Mouse (Mus musculus) yolk sac, embryonic 10.5 days (tissue): ENCODE measurements around the gene Smtnl1.
A peak's percentile ranks its signal among the peaks of the same experiment; 100 is the strongest.

Experiments used
- DNase-seq: peaks from one replicate; pipeline ENCODE4 v3.0.0-alpha.2; 2017; ENCODE audit warnings: low spot score

The Smtnl1 gene

DNA sequence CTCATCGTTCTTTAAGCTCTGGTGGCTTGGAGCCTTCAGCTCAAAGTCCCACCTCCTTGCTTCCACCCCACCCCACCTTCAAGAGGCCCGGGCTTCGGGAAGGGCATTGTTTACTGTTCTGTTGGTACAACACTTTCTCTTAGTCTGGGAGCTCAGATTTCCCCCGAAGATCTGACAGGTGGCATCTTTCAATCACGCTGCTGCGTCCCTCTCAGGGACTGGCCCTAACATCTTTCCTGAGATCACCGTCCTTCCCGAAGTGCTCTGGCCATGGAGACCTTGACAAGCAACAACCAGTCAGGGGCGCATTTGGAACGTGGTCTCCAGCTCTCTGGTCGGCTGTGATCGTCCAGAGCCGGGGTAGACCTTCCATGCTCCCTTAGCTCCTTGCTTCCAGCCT lies at the start of gene Smtnl1:
Gene Smtnl1 (minus strand): TSS at position 101 of the 400 bp plus-strand sequence.
- no peak for DNase-seq

DNA sequence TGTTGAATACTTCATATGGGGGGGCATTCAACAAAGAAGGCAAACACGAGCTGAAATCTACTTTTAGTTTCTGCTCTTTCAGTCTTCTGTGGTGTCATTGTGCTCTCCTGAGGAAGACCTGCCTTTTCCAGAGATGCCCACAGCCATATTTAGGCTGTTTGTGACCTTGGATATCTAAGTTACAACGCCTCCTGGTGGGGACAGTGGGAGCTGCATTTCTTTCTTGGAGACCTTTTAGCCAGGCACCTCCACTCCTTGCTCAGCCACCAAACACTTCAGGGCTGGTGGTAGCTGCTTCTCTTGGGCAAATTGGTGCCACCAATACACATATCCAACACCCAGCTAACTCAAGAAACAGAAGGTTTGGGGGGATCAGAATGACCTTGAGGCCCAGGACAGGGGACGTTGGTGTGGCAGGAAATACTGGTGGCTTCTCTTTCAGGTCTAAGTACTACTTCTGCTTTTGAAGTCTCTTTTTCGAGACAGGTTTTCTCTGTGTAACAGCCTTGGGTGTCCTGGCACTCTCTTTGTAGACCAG lies 48.2 kb upstream of the Smtnl1 start:
- no peak for DNase-seq

DNA sequence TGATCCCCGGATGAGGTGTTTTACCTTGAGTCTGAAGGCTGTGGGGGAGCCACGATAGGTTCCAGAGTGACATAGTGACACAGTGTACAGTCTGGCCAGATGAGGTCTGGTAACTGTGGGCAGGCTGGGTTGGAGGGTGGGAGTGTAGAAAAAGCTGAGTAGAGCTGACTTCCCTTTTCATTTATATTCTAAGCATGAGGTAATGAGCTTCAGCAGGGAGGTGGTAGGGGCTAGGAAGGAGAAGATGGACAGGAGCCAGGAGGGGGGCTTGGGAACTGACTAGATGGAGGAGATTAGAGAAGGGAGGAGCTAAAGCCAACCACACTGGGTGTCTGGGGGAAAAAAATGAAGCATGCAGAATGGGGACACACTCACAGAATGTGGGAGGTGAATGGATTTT lies 46.5 kb upstream of the Smtnl1 start:
- DNase-seq, result no peak

DNA sequence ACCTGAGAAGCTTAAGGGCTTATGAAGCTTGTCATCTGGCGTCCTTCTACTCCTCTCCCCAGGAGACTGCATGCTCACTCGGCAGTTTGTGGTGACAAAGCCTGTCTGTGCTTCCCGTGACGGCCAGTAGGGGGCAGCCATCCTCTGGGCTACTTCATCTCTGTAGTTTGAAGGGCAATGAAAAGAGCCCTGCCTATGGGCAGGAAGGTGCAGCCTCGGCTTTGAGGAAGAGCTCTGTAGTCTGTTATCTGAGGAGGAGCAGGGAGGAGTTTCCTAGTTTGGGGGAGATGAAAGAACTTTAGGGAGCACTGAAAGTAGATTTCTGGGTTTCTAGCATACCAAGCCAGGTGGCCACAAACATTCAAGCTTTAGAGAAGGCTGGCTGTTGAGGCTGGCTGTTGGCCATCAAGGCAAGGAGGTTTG lies 46.1 kb upstream of the Smtnl1 start:
- peak; percentile 36 for DNase-seq

DNA sequence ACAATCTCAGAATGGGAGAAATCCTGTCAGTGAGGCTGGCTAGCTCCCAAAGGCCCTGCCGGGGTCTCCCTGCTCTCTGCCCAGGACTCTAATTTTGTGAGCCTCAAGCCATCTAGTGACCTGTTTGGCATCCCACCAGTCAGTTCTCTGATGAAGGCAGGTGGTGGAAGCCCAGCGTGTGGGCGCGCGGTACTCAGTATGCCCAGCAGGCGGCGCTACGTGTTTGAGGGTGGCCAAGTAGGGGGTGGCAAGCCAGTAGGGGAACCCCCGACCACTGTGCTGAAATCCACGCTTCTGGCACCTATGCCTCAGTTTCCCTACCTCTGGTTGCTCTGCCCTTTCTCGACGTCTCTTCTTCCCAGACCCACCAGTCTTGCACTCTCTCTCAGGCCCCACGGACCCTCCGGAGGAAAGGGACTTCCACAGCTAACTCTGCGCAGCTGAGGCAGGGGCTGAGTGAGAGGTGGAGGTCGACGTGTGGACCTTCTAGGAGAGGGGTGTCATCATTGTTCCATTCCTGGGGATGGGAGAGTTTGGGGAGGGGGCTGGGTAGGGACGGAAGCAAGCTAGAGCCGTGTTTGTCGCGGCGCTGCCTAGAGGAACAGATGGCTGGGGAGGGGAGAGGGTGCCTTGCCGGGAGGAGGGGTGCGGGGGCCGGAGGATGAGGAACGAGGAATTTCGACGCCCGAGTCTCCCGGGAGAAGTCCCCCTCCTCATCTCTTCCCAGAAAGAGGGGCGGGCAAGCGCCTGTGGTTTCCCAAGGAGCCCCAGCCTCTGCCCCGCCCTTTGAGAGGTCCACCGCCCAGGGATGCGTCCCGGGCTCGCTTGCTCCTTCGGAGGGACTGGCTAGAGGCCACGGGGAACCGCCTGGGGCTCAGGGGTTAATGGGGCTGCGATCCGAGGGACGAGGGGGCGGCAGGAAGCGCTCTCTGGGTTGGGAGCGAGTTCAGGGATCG lies 43.4 kb upstream of the Smtnl1 start:
- DNase-seq, result peak; percentile 46

DNA sequence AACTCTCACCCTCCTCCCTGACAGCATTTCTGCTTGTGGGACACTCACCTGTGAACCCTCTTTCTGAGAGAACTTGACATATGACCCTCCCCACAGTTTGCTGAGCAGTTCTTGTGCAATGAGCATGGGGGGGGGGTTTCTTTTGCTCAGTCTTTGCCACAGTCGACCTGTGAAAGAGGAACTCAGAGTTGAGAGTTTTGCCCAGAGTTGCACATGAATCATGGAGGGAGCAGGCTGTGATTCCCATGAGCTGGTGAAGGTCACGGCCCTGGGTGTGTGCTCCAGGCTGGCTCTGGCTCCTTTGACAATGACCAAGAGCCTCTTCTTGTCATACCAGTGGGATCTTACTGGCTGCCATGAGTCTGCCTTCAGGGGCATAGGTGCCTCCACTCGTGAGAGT lies 39.8 kb upstream of the Smtnl1 start:
- DNase-seq, result no peak

DNA sequence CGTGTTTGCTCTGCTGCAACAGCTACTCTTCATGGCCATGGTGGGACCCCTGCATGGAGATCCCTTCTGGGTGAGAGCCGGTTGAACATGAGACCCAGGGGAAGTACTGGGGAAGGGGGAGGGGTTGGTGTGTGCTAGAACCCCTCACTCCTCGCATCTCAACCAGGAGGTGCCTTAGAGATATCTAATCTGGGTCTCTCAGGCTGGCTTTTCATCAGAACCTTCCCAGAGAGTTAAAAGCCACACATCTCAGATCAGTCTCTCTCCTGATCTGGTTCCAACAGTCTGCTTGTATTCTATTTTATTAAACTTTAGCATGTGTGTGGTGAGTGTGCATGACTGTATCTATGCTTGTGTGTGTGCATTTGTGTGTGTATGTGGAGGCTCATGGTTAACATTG lies 39.0 kb upstream of the Smtnl1 start:
- no peak for DNase-seq

DNA sequence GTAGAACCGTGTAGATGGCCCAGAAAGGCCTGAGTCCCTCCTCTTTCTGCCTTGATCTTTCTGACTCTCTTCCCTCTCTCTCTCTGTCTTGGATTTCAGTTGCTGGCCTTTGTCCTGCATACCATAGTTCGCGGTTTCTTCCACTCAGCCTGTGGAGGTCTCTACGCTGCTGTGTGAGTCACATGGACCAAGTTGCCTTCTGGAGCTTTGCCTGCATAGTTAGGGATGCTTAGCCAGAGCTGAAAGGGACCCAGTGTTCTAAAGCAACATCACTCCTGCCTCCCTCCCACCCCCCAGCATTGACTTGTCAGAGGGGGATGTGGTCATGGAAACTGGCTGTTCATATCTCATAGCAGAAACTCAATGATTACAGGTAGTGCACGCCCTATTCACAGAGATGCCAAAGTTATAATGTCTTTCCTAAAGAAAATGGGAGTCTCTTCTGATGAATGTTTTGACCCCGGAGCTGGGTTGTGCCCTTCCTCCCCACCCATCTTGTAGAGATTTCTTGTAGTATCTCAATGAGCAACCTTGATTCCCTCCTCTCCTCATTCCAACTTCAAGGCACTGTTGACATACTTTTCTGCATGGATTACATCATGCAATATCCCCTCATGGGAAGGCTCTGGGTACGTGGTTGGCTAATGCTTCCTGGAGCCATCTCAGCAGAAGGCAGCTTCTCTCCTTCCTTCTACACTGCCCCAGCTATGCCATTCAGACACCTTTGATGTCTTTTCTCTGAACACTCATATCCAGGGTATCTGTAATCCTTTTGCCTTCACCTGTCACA lies 37.7 kb upstream of the Smtnl1 start:
- DNase-seq, result no peak

DNA sequence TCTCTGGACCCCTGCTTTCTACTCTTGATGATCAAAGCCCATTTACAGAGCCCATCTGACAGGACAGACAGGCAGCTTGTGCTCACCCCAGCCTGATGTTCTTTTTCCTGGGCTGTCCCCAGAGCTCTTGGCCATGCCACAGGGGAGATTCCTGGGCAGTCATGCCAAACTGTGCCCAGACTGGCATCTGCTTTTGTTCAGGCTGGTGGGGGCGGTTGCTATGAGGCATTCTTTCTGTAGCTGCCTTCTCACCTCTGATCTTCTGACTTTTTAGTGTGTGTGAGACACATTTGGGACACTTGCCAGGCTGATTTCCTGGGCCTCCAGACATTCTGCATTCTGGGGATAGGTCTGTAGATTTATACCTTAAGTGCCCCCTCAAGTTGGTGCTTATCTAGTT lies 36.1 kb upstream of the Smtnl1 start:
- no peak for DNase-seq

DNA sequence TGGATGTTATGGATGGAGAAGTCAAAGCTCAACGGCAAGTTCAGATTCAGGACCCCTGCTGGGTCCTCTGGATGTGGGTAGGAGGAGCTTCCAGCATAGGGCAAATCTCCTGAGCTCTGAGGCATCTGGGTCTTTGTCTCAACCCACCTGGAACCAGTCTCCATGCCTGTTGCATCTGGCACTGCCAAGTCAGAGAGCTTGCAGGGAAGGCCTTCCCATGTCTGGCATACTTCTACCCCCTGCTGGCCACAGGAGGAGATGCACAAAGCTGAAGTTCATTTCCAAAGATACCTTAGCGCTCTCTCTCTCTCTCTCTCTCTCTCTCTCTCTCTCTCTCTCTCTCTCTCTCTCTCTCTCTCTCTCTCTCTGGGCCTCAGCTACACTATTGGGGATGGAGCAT lies 33.3 kb upstream of the Smtnl1 start:
- no peak for DNase-seq

DNA sequence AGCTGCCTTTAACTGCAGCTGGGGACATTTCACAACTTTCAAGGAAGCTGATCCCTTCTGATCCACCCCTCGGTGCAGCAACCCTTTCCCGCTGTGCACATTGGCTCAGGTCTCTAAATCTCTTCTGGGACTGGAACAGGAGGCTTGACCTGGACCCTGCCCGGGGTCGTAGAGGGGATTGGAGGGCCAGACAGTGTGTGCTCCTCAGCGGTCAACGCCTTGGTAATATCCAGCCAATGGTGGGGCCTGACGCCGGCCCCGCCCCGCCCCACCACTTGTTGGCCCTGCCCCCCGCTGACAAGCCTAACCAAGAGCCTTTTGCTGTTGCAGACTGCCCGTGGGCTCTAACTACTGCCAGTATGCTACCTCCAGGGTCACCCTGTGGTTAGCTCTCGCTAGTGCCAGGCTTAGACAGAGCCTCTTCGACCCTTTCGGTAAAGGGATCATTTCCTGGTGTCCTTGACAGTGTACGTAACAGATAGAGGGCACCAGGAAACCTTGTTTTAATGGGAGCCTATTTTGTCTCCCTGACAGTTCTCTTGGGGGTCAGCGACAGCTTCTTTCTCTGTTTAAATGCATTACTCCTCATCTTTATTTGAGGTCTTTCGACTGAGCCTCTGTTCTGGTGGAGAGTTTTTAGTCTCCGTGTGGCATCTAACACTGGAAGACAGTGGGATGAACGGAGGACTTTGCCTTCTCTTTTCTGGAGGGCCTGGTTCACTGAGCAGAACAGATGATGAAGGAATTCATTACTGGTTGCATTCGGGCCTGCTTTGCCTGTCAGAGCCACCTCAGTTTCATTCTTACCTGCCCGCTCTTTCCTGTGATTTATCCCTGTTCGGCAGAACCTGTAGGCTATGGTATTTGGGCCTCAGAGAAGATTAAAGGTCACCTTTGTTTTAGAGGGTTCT lies 28.9 kb upstream of the Smtnl1 start:
- peak; percentile 86 for DNase-seq

DNA sequence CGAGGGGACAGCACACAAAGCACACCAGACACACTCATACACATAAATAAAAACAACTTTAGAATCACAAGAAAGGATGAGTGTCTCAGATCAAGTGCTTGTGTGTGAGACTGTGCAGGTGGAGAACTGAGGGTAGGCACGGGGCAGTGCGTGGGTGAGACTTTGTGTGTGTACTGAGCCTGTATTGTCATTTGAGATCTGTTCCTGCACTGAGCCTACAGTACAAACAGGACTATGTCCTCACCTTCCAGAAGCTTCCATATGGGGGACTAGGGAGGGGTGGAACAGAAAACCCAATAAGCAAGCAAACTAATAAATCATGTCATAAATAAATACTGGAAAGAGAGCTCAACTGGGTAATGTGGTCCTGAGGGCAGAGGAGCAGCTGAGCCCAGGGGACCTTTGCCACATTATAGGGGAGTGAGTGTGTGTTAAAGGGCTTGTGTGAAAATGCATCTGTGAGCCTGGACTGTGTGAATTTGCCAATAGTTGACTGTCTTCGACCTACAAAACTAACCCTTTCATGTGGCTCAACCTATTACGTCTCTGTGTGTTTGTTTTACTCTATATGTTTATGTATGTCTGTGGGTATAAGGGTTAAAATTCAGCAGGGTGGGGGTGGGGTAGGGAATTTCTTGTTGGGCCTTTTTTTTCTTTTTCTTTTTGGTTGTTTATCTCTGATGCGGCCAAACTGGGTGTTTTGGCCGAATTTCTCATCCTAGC lies 28.1 kb upstream of the Smtnl1 start:
- DNase-seq, result no peak

DNA sequence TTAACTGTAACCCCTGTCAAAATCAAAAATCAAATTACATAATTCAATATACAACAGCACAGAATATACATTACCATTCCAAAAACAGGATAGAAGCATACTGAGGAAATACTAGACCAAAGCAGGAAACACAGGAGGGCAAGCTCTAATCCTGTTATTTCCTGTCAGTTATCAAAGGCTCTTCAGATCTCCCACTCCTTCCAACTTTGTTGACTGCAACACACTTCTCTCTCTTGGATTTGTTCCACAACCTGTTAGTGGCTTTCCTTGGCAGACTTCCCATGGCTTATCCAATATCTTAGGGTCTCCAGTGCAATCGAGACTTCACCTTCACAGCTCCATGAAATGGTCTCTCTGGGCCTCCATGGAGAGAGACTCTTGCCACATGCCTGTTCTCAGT lies 22.8 kb upstream of the Smtnl1 start:
- no peak for DNase-seq

DNA sequence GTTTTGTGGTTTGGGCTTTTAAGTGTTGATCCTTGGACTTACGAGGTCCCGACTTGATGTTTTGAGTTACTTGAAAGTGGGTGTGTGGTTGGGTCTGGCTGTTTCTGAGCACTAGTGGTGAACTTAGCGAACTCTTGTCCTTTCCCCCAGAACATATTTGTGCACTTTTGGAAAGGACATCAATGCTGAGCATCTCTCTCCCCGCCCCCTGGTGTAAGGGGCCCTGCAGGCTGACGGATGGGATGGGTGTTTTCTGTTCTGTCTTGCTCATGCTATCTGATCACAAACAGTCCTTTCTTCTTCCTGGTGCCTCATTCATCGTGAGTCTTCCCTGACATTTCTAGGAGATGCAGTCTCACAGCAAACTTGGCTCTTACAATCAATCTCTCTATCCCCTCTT lies 21.2 kb upstream of the Smtnl1 start:
- no peak for DNase-seq

DNA sequence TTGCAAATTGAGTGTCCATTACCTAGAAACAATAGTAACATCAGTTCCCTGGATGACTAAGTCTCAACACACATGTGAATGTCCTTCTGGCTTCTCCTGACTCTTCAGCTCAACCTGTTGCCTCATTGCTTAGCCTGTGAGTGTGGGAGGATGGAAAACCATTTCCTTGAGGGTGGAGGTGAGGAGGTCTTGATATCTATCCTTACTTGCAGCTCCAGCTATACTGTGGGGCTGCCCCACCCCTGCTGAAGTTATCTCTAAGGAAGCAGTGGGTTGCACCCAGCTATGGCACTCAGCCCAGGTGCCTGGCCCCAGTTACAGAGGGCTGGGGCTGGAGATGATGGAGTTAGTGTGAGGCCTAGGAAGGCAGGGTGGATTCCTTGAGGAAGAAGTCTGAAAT lies 19.5 kb upstream of the Smtnl1 start:
- DNase-seq, result no peak

DNA sequence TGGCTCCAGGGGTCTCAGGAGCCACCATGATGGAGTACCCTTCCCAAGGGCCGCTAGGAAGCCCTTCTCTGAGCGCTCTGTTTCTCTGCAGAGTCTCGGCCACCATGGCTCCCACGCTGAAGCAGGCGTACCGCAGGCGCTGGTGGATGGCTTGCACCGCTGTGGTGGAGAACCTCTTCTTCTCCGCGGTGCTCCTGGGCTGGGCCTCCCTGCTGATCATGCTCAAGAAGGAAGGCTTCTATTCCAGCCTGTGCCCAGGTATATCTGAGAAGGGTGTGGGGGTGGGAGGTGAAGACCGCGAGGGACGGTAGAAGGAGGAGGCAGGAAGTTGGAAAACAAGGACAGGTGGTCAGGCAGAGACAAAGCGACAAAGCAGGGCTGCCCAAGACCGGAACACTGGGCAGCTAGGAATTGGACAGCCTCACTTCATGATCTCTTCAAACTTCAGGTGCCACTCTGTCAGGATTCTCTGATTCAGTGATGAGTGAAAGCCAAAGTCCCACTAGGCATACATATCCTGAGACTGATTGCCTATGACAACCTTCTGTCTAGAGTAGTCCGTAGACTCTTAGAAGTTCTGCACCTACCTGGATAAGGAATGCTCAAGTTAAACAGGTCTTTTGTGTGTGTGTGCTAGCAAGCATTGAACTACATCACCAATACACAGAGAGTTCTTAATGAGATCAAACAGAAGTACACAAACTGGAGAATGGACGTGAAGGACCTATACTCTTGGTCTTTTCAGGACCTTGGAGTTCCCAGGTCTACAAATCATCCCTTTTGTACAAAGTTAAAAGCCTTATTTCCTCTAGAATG lies 18.5 kb upstream of the Smtnl1 start:
- DNase-seq, result no peak

DNA sequence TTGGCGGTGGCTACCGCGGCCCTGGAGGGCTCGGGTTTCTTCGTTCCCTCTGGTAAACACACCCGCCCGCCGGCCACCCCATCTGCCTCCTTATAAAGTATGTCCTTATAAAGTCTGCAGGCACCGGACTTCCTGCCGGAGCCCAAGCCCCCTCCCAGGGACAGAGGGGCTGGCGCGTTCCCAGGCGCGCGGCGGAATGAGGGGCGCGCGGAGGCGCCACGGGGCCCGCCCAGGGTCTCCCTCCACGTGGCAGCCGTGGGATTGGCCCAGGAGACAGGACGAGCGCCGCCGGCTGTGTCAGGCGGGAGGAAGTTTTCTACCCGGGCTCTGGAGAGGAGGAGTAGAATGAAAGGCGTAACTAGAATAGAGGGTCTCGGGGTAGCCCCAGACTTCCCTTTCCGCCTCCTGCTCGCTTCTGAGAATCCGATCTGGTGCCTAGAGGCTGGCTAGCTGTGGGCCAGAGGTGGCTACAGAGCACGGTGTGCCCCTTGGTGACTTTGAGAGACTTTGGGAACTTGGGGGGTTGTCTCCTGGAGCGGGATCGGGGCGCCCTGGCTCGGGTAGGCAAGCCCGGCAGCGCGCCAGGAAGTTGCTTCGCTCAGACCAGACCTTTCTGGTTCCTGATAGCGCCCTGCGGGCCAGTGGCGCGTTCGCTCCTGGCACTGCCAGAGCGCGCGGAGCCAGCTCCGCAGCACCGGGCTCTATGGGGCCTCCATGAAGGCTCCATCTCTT lies 17.7 kb upstream of the Smtnl1 start:
- peak; percentile 80 for DNase-seq

DNA sequence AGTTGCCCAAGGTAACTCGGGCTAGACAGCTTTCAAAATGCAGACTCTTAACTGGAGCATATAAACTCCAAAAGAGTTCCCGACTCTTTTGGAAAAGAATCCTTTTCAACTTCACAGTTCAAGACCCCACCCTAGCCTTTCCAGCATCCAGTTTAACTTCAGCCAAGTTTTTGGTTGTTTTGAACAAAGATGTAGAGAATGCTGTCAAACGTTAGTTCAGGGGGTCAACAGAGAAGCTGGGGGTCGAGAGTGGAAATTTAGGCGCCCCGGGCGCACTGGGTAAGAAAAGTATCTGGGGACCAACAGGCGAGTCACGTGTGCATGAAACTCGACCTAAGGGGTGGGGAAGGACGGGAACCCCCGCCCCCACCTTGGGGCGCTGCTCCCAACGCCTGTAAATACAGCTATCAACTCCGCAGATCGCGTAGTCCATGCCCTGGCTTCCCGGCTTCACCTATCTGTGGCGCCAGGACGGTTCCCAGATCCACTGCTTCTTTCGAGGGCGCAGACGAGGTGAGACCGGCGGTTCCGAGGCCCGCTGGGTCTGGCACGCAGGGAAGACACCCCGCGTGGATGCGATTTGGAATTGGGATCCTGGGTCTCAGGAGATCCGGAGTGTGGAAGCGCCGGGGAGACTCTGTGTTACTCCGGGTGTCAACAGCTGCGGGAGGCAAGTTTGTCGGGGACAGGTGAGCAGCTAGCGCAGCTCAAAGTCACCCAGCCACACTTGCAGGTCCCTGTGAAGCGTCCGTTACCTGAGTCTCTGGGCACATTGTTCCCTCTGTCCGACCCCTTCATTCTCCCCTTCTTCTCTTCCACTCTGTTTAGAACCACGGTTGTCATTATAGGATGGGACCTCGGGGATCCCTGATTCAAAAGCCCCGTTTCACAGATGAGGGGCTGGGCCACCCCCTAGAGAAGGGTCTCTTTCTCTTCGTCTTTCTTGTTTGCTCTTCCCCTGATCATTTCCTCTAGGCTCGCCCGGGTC lies 16.8 kb upstream of the Smtnl1 start:
- DNase-seq, result peak; percentile 43
